In the genomic region with DNA sequence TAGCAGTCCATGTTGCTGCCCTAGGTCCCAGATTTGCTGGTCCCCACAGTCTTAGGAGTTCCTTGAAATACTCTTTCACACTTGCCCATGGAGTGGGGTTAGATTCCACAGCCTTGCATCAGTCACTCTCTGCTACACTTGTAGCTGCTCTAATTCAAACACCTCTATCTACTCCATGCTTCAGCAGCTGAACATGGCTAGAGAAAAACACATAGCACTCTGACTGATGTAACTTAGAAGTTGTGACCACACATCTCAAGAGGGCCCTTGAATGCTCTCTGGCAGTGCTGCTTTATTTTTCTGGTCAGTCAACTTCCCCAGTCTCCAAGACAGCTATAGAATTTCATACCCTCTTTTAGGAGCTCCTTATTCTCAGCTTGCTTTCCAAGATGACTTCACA, we compare ENCODE assay signal across 26 mouse cellular contexts. TPM values are rescaled to one million over a fixed set of nuclear protein-coding genes. Genes with fewer than 3 reads are reported as not detected.
DNase-seq lines count a peak whose midpoint lies in the region; ATAC-seq and TF ChIP-seq lines count a peak whose summit lies in the region.
"Had no signal": no experiment of that assay in that cellular context is flagged by ENCODE, and none has a peak within 500 bp of the region (broad histone marks: within the 10 kb centered on the region; RNA-seq: fewer than 3 reads in every experiment).

No protein-coding gene starts in this region.

- H3K36me3 ChIP-seq in heart, embryonic 13.5 days = no peaks in the 10 kb centered on the region
- peaks cover 4% of the 10 kb centered on the region; the same call in 1 of the 2 replicates for H3K36me3 ChIP-seq in heart, adult 2 months (ENCODE audit: control insufficient read depth, insufficient read depth, low read length)
- H3K36me3 ChIP-seq in lung, embryonic 16.5 days (ENCODE audit: control insufficient read depth, insufficient read depth, low read length) = no peaks in the 10 kb centered on the region
- no peaks in the 10 kb centered on the region for H3K36me3 ChIP-seq in forebrain, embryonic 16.5 days (ENCODE audit: control insufficient read depth, insufficient read depth)
- H3K36me3 ChIP-seq: embryonic facial prominence, embryonic 12.5 days; hindbrain, embryonic 15.5 days; limb, embryonic 13.5 days; liver, embryonic 12.5 days; midbrain, embryonic 10.5 days had no signal

- peak overlapping the region; percentile 68 for H3K27ac ChIP-seq in heart, embryonic 13.5 days (replicated peaks)
- H3K27ac ChIP-seq in heart, adult 2 months = no peak overlapping the region
- H3K27ac ChIP-seq in lung, embryonic 16.5 days (ENCODE audit: low read length) = peak overlapping the region; percentile 73
- H3K27ac ChIP-seq in forebrain, embryonic 16.5 days (ENCODE audit: low read length) = no peak overlapping the region
- H3K27ac ChIP-seq: embryonic facial prominence, embryonic 12.5 days; hindbrain, embryonic 15.5 days; kidney, postnatal 0 days; limb, embryonic 13.5 days; liver, embryonic 12.5 days; macrophage; midbrain, embryonic 10.5 days had no signal

- TF ChIP-seq POLR2A in heart, adult 2 months (IDR thresholded peaks at IDR 0.05; ENCODE audit: insufficient read depth, low read depth, low read length) = no peak

- H3K79me2 ChIP-seq in heart, adult 2 months (replicated peaks; ENCODE audit: control insufficient read depth, insufficient read depth, low read length) = 0 out of 2 replicates have a peak, but pooled peaks cover 1% of the 10 kb centered on the region

- no peak overlapping the region for H3K4me3 ChIP-seq in heart, embryonic 13.5 days
- no peak overlapping the region for H3K4me3 ChIP-seq in heart, adult 2 months
- no peak overlapping the region for H3K4me3 ChIP-seq in lung, embryonic 16.5 days (ENCODE audit: low read length)
- H3K4me3 ChIP-seq in forebrain, embryonic 16.5 days (replicated peaks; ENCODE audit: low read length) = no peak overlapping the region
- H3K4me3 ChIP-seq: embryonic facial prominence, embryonic 12.5 days; hindbrain, embryonic 15.5 days; limb, embryonic 13.5 days; liver, embryonic 12.5 days; midbrain, embryonic 10.5 days had no signal

- H3K9ac ChIP-seq in heart, embryonic 13.5 days = no peak overlapping the region
- no peak overlapping the region for H3K9ac ChIP-seq in heart, adult 2 months (ENCODE audit: low read depth, low read length)
- no peak overlapping the region for H3K9ac ChIP-seq in lung, embryonic 16.5 days (ENCODE audit: low read length)
- no peak overlapping the region for H3K9ac ChIP-seq in forebrain, embryonic 16.5 days (replicated peaks; ENCODE audit: low read depth, low read length)
- H3K9ac ChIP-seq: embryonic facial prominence, embryonic 12.5 days; hindbrain, embryonic 15.5 days; limb, embryonic 13.5 days; liver, embryonic 12.5 days had no signal

- intact Hi-C loops in heart, adult 2 months (cut with DNase I) = loop anchor here (5.0 kb wide), 2 partner anchors 32 to 92 kb away; no protein-coding TSS in a partner anchor

- no peak for ATAC-seq in heart, embryonic 13.5 days (ENCODE audit: extremely low read depth, insufficient number of reproducible peaks, low FRiP score, low TSS enrichment)
- ATAC-seq in lung, embryonic 16.5 days (ENCODE audit: low read depth) = peak; percentile 95
- no peak for ATAC-seq in megakaryocyte, adult 5-6 weeks (ENCODE audit: poor library complexity, severe bottlenecking)
- ATAC-seq in forebrain, embryonic 16.5 days = no peak
- ATAC-seq: liver, embryonic 12.5 days; midbrain, embryonic 16.5 days; Patski had no signal

- H3K27me3 ChIP-seq in heart, embryonic 13.5 days (replicated peaks) = no peaks in the 10 kb centered on the region
- H3K27me3 ChIP-seq in heart, adult 2 months (ENCODE audit: control insufficient read depth, insufficient read depth, low read length) = no peaks in the 10 kb centered on the region
- H3K27me3 ChIP-seq in lung, embryonic 16.5 days (ENCODE audit: control insufficient read depth, insufficient read depth, low read depth, low read length) = no peaks in the 10 kb centered on the region
- no peaks in the 10 kb centered on the region for H3K27me3 ChIP-seq in forebrain, embryonic 16.5 days (replicated peaks; ENCODE audit: control insufficient read depth, insufficient read depth, low read length)
- H3K27me3 ChIP-seq: CH12.LX; embryonic facial prominence, embryonic 12.5 days; hindbrain, embryonic 15.5 days; limb, embryonic 13.5 days; liver, embryonic 12.5 days; Patski had no signal

- no peak for TF ChIP-seq EP300 in heart, adult 2 months (IDR thresholded peaks at IDR 0.05; ENCODE audit: insufficient read depth, low read depth, low read length)

- H3K9me3 ChIP-seq in heart, embryonic 13.5 days = no peaks in the 10 kb centered on the region
- no peaks in the 10 kb centered on the region for H3K9me3 ChIP-seq in lung, embryonic 16.5 days (ENCODE audit: control insufficient read depth, low read length)
- no peaks in the 10 kb centered on the region for H3K9me3 ChIP-seq in forebrain, embryonic 16.5 days (ENCODE audit: control insufficient read depth, low read length)
- H3K9me3 ChIP-seq: embryonic facial prominence, embryonic 12.5 days; G1E; hindbrain, embryonic 15.5 days; limb, embryonic 13.5 days; liver, embryonic 12.5 days; midbrain, embryonic 10.5 days had no signal

- TF ChIP-seq CTCF in heart, adult 2 months (IDR thresholded peaks at IDR 0.05) = no peak

- peaks cover 35% of the 10 kb centered on the region for H3K4me1 ChIP-seq in heart, embryonic 13.5 days
- H3K4me1 ChIP-seq in heart, adult 2 months (ENCODE audit: control insufficient read depth, insufficient read depth, low read length) = peaks cover 5% of the 10 kb centered on the region
- H3K4me1 ChIP-seq in lung, embryonic 16.5 days (replicated peaks; ENCODE audit: control insufficient read depth, insufficient read depth, low read length) = 0 out of 2 replicates have a peak, but pooled peaks cover 3% of the 10 kb centered on the region
- H3K4me1 ChIP-seq in forebrain, embryonic 16.5 days (replicated peaks; ENCODE audit: control insufficient read depth, insufficient read depth, low read length) = no peaks in the 10 kb centered on the region
- H3K4me1 ChIP-seq: embryonic facial prominence, embryonic 12.5 days; hindbrain, embryonic 15.5 days; limb, embryonic 13.5 days; liver, embryonic 12.5 days; midbrain, embryonic 10.5 days had no signal

- no peak overlapping the region for H3K4me2 ChIP-seq in heart, embryonic 13.5 days
- no peak overlapping the region for H3K4me2 ChIP-seq in lung, embryonic 16.5 days (ENCODE audit: low read depth, low read length)
- H3K4me2 ChIP-seq in forebrain, embryonic 16.5 days (ENCODE audit: low read length) = no peak overlapping the region
- H3K4me2 ChIP-seq: embryonic facial prominence, embryonic 12.5 days; hindbrain, embryonic 15.5 days; limb, embryonic 13.5 days; liver, embryonic 12.5 days had no signal

- no peak for DNase-seq in heart, adult 2 months
- DNase-seq in lung, adult 18-20 months = peak; percentile 69 to 84
- peak; percentile 44 to 46 for DNase-seq in lung, postnatal 4 days
- DNase-seq: adrenal gland, adult 2 months; B cell, adult 2 months; cerebellum, adult 11-12 months; cerebellum, postnatal 10 days; heart, adult 18-20 months; kidney, adult 2 months; layer of hippocampus, adult 9-11 months; thymus, adult 18-20 months had no signal

RNA-seq across cellular contexts. Expression of a gene that starts 22.7 kb away (rescaled TPM):
- 19.5 and 26.3 TPM in 2 replicates for polyA plus RNA-seq in heart, embryonic 13.5 days (2015; fragmentation: Nextera tagmentation; extraction: Ambion mirVana)
- 10 to 100 TPM; 16.3 to 18.1 TPM for total RNA-seq in heart, adult 2 months (2021)
- 7.2 and 13.2 TPM in 2 replicates for polyA plus RNA-seq in heart, adult 2 months (2012; rRNA removed)
- 22.1 and 23.3 TPM in 2 replicates for polyA plus RNA-seq in lung, embryonic 16.5 days (2015; fragmentation: Nextera tagmentation; extraction: Ambion mirVana)
- total RNA-seq in megakaryocyte, adult 5-6 weeks (2015) = 7.8 and 13.8 TPM in 2 replicates
- total RNA-seq in megakaryocyte, adult 5-6 weeks (2017) = 10.2 and 12.6 TPM in 2 replicates
- 17.7 and 19.9 TPM in 2 replicates for polyA plus RNA-seq in forebrain, embryonic 16.5 days (2015; fragmentation: Nextera tagmentation; extraction: Ambion mirVana)

Comparison
In these comparisons a context has a peak if more than half of its experiments do, and no peak if none do; other contexts are left out.
1. H3K27ac ChIP-seq: peak in heart, embryonic 13.5 days (single experiment) and lung, embryonic 16.5 days (single experiment); none in heart, adult 2 months (single experiment) and forebrain, embryonic 16.5 days (single experiment).
2. DNase-seq: peak in lung, adult 18-20 months (2 of 2) and lung, postnatal 4 days (2 of 2); none in heart, adult 2 months (0 of 2).